Mouse (Mus musculus) gastrocnemius, adult 8-10 months (tissue): ENCODE measurements around the gene Impg1. TPM values are rescaled to one million over a fixed set of nuclear protein-coding genes. Genes with fewer than 3 reads are reported as not detected.

Experiments
- DNase-seq, 2 experiments: peaks; one replicate each; pipeline ENCODE4 v3.0.0; 2022; ENCODE audit warnings: low spot score in 2 of 2
- total RNA-seq, 4 experiments: library from RNA; stranded (reverse); gene quantifications; 2 replicates each; pipeline ENCODE4 v1.2.4; 2022

Gene Impg1
- total RNA-seq, 4 experiments from 2014 or later = not detected

DNA sequence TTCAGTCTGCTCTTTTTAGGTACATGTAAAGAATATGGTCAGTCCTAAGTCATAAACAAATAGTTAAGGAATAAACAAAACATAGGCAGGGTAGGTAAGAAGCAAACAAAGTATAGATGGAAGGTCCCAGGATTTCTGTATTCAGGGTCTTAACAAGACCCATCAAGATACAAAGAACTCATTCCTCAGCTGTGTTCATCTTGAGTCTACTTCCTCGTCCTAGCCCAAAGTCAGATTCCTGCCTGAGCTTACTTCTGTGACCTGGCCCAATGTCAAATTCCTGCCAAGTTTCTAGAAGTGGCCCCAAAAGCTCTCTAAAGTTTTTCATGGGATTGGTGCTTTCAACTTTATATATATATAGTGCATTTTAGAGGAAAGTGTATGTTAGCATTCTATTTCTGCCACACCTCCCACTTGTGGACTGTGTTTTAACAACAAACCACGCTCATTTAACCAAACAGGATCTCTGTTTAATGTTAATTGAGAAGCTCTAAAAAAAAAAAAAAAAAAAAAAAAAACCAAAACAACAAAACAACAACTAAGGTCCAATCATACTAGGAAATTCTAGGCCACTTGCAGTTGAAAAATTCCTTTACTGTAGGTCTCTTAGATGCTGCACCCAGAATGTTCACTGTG is 180.6 kb downstream of the Impg1 start:
- DNase-seq = no peak

DNA sequence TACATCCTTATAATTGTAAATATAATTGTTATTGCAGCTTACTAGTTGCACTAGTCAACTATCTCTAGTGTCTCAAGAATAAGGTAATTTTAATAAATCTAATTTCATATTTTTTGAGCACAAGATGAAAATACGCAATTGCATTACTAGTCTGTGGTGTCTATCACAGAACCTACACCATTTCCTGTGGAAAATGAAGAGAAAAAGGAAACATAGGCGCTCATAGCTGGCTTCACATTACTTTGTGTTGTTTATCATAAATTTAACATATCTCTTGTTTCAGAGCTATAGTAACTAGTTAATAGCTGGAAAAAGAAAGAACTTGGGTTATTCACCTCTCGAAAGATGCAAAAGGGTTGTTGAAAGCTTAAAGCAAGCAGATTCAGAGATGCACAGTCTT is 182.9 kb downstream of the Impg1 start:
- DNase-seq = no peak

- no peak for DNase-seq
Measured at GRCm38 (mm10) chr9:80280724-80281123, 184.6 kb downstream of the Impg1 start.

- DNase-seq = no peak
Measured at GRCm38 (mm10) chr9:80277770-80278169, 187.5 kb downstream of the Impg1 start.

DNA sequence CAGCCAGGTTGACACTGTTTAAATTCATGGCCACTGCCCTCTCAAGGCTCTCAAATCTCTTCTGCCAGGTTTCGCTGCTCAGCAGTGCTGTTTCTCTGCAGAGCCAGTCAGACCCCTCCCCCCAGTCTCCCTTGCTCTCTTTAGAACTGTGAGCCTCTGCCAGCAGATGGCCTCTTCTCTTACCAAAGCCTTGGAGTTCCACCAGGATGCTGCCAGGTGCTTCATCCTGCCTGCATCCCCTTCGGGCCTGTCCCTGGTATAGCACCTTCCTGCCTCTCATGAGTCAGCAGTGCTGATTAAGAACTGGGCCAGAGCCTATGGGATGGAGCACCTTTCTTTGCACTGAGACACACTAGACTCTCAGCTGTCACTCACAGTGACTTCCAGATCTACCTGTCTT is 188.1 kb downstream of the Impg1 start:
- DNase-seq = no peak

- DNase-seq = no peak
Measured at GRCm38 (mm10) chr9:80275772-80276134, 189.5 kb downstream of the Impg1 start.

DNA sequence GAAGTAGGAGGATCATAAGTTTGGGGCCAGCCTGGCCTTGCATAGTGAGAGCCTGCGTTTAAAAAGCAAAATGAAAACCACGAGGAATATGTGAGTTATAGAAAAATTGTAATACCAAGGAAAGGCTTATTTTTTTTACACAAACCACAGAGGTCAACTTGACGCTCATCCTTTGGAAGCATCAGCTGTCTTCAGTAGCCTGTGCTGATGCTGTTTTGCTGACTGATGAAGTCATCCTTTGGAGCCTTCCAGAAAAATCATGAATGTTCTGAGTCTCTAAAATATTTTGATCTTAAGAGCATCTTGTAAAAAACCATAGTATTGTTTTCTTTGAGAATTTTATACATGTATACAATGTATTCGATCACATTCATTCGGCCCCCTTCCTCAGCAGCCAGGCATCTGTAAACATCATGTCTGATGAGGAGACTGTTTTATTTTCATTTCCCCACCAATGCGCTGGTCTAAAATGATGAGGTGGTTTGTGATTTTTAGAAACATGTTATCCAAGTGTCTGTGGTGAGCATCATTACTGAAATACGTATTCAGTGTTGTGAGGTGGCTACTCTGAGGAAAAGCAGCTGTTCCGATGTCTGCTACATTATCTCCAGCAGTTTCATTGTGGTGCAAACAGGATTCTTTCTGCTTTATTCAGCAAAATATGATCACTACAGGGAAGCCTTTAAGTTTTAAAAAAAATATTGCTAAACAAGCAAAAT is 190.1 kb downstream of the Impg1 start:
- DNase-seq = no peak

DNA sequence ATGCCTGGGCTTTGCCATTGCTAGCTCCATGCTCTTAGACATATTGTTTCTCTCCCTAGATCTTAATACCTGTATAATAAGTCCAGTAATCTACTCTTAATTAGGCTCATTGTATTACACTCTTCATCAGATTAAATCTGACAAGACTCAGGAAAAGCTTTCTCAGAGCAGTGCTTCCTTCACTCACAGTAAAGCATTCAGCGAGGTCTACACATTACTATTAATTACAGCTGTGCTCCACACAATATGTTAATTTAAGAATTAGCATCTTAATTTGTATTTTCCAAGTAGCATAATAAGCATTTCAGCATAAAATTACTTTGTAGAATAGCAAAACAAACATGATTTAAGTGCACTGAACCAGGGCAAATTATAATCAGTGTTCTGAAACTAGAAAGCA is 192.3 kb downstream of the Impg1 start:
- no peak for DNase-seq

DNA sequence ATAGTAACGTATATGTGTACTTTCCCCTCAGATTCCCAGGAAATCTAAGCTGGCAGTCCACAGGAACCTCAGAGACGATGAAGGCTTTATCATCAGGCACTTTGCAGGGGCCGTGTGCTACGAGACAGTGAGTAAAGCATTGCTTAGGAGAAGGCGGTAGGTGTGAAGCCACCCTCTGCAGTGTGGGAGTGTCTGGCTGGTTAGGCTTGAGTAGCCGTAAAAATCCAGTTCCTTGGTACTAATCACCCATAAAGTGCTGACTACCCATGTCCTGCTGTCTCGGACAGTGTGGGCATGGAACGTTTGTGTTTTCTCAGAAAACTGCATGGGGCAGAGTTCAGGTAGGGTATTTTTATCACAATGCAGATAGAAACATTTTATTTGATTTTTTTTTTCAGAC is 195.7 kb downstream of the Impg1 start:
- DNase-seq = no peak

- DNase-seq = no peak
Measured at GRCm38 (mm10) chr9:80266507-80266906, 198.8 kb downstream of the Impg1 start.

DNA sequence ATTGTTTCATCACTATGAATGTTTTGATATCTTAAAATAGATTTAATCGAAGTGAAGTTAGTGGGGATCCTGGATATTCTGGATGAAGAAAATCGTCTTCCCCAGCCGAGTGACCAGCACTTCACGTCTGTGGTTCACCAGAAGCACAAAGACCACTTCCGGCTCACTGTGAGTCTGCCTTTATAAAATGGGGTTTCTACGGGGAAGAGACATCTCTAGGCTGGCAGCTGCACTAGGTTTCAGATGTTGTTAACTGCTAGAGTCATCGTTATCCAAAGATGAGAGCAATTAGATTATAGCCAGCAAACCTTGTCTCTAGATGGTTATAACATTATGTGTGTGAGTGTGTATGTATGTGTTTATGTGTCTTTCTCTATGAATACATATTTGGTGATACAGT is 199.2 kb downstream of the Impg1 start:
- no peak for DNase-seq
